Mouse (Mus musculus): ENCODE results near the gene Hs1bp3. TPM values are rescaled to one million over a fixed set of nuclear protein-coding genes. Genes with fewer than 3 reads are reported as not detected.

Hs1bp3 gene
- 15.7 and 16.5 TPM in 2 replicates for polyA plus RNA-seq (2015; fragmentation: Nextera tagmentation; extraction: Ambion mirVana)

DNA sequence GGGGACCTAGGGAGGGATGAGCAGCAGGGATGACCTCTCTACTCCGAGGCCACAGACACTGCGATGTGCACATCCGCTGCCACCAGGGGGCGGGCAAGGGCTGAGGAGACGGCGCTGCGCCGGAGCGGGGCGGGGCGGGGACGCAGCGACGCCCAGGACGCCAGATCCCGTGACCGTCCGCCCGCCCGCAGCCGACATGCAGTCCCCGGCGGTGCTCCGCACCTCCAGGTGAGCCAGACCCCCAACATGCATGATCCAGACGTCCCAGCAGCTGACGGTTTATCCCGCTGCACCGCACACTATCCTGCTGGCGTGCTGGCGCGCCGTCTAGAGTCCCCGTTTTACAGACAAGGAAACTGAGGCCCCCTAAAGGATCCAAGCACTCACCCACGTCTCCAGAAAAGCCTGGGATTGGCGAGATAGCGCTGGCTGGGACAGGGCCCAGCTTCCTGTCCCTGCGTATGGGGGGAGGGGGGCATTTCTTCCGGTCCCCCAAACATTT is at the start of gene Hs1bp3:
Hs1bp3 (plus strand) TSS at position 163 of the 502 bp plus-strand sequence.
- H3K4me3 ChIP-seq (replicated peaks; ENCODE audit: low read length): peak within 1 kb of the TSS; percentile 67
- H3K4me1 ChIP-seq (ENCODE audit: control insufficient read depth, insufficient read depth, low read length): peaks cover 3% of the 10 kb centered on the region; the same call in 1 of the 2 replicates
- peak; percentile 84 for ATAC-seq (ENCODE audit: insufficient read depth, low FRiP score)
- H3K27ac ChIP-seq (ENCODE audit: low read length): no peak within 1 kb of the TSS
- H3K4me2 ChIP-seq (ENCODE audit: low read depth, low read length): peak within 1 kb of the TSS; percentile 86
- H3K27me3 ChIP-seq (ENCODE audit: control insufficient read depth, insufficient read depth, low read length): peaks cover 5% of the 10 kb centered on the region; the same call in 1 of the 2 replicates
- under 1% methylated on average over 38 of the region's 38 CpGs for WGBS
- peak within 1 kb of the TSS; percentile 79 for H3K9ac ChIP-seq (ENCODE audit: low read length)
- H3K36me3 ChIP-seq (ENCODE audit: control insufficient read depth, insufficient read depth, low read length): no peaks in the 10 kb centered on the region
- no peaks in the 10 kb centered on the region for H3K9me3 ChIP-seq (replicated peaks; ENCODE audit: control insufficient read depth, low read length)

DNA sequence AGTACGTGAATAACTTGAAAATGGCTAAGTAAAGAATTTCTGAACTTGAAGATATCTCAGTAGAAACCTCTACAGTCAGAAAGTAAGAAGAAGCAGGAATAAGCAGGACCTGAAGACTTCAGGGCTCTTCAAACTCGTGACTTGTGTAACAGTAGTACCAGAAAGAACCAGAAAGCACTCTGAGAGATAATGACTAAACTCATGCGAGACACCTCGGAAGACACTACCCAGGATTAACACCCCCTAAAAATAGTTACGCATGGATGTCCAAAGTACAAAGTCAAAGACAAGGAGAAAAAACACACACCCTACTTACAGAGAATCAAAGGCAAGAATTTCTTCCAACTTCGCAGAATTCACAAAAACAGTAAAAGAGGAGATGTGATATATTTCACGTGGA is 46.9 kb upstream of the Hs1bp3 start:
- no peak for ATAC-seq (ENCODE audit: insufficient read depth, low FRiP score)
- Histone ChIP-seq H3K27ac (ENCODE audit: low read length) (no peak overlapping the region), H3K4me2 (ENCODE audit: low read depth, low read length) (no peak overlapping the region), H3K36me3 (ENCODE audit: control insufficient read depth, insufficient read depth, low read length) (no peaks in the 10 kb centered on the region), H3K27me3 (ENCODE audit: control insufficient read depth, insufficient read depth, low read length) (no peaks in the 10 kb centered on the region), H3K9me3 (replicated peaks; ENCODE audit: control insufficient read depth, low read length) (no peaks in the 10 kb centered on the region), H3K4me1 (ENCODE audit: control insufficient read depth, insufficient read depth, low read length) (no peaks in the 10 kb centered on the region; the same call in 1 of the 2 replicates), H3K4me3 (replicated peaks; ENCODE audit: low read length) (no peak overlapping the region), H3K9ac (ENCODE audit: low read length) (no peak overlapping the region)
- 84% methylated on average over 7 of the region's 7 CpGs for WGBS

- Histone ChIP-seq H3K4me3 (replicated peaks; ENCODE audit: low read length) (no peak overlapping the region), H3K27me3 (ENCODE audit: control insufficient read depth, insufficient read depth, low read length) (no peaks in the 10 kb centered on the region), H3K4me2 (ENCODE audit: low read depth, low read length) (no peak overlapping the region), H3K4me1 (ENCODE audit: control insufficient read depth, insufficient read depth, low read length) (no peaks in the 10 kb centered on the region; the same call in 1 of the 2 replicates), H3K36me3 (ENCODE audit: control insufficient read depth, insufficient read depth, low read length) (no peaks in the 10 kb centered on the region), H3K9ac (ENCODE audit: low read length) (no peak overlapping the region), H3K27ac (ENCODE audit: low read length) (no peak overlapping the region), H3K9me3 (replicated peaks; ENCODE audit: control insufficient read depth, low read length) (no peaks in the 10 kb centered on the region)
- ATAC-seq (ENCODE audit: insufficient read depth, low FRiP score): no peak
- 92% methylated on average over 11 of the region's 11 CpGs for WGBS
Measured at GRCm38 (mm10) chr12:8269627-8270026, 43.6 kb upstream of the Hs1bp3 start.

GRCm38 (mm10) chr12:8271405-8271804 is 41.8 kb upstream of the Hs1bp3 start:
- no peak overlapping the region for H3K27ac ChIP-seq (ENCODE audit: low read length)
- no peaks in the 10 kb centered on the region for H3K27me3 ChIP-seq (ENCODE audit: control insufficient read depth, insufficient read depth, low read length)
- no peak overlapping the region for H3K4me2 ChIP-seq (ENCODE audit: low read depth, low read length)
- H3K4me3 ChIP-seq (replicated peaks; ENCODE audit: low read length): no peak overlapping the region
- no peaks in the 10 kb centered on the region for H3K36me3 ChIP-seq (ENCODE audit: control insufficient read depth, insufficient read depth, low read length)
- WGBS: 81% methylated on average over 2 of the region's 2 CpGs
- no peak overlapping the region for H3K9ac ChIP-seq (ENCODE audit: low read length)
- no peaks in the 10 kb centered on the region for H3K9me3 ChIP-seq (replicated peaks; ENCODE audit: control insufficient read depth, low read length)
- no peaks in the 10 kb centered on the region; the same call in 1 of the 2 replicates for H3K4me1 ChIP-seq (ENCODE audit: control insufficient read depth, insufficient read depth, low read length)
- no peak for ATAC-seq (ENCODE audit: insufficient read depth, low FRiP score)

- H3K4me1 ChIP-seq (ENCODE audit: control insufficient read depth, insufficient read depth, low read length): no peaks in the 10 kb centered on the region
- WGBS: 81% methylated on average over 6 of the region's 6 CpGs
- H3K36me3 ChIP-seq (ENCODE audit: control insufficient read depth, insufficient read depth, low read length): no peaks in the 10 kb centered on the region
- H3K27ac ChIP-seq (ENCODE audit: low read length): no peak overlapping the region
- H3K9ac ChIP-seq (ENCODE audit: low read length): no peak overlapping the region
- no peak overlapping the region for H3K4me3 ChIP-seq (replicated peaks; ENCODE audit: low read length)
- no peaks in the 10 kb centered on the region for H3K27me3 ChIP-seq (ENCODE audit: control insufficient read depth, insufficient read depth, low read length)
- no peak for ATAC-seq (ENCODE audit: insufficient read depth, low FRiP score)
- H3K4me2 ChIP-seq (ENCODE audit: low read depth, low read length): no peak overlapping the region
- no peaks in the 10 kb centered on the region for H3K9me3 ChIP-seq (replicated peaks; ENCODE audit: control insufficient read depth, low read length)
Measured at GRCm38 (mm10) chr12:8273471-8274171, 39.6 kb upstream of the Hs1bp3 start.

DNA sequence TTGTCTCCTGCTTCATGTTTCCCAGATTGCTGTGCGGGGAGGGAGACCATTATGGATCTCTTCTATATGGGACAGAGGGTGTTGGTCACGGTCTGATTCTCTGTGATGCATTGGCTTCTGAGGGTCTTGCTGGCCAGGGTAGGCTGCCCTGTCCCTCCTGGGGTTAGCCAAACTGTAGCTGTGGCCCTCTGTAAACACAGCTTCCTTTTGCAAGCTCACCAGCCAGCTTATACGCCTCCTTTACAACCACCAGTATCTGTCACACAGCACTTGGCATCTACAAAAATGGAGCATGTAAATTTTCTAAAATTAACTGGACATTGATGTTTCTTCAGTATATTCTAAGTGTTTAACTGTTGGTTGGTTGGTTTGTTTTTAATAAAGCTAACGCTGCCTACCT is 37.8 kb upstream of the Hs1bp3 start:
- Histone ChIP-seq H3K9ac (ENCODE audit: low read length) (no peak overlapping the region), H3K4me2 (ENCODE audit: low read depth, low read length) (no peak overlapping the region), H3K9me3 (replicated peaks; ENCODE audit: control insufficient read depth, low read length) (no peaks in the 10 kb centered on the region), H3K36me3 (ENCODE audit: control insufficient read depth, insufficient read depth, low read length) (no peaks in the 10 kb centered on the region), H3K27me3 (ENCODE audit: control insufficient read depth, insufficient read depth, low read length) (no peaks in the 10 kb centered on the region), H3K4me3 (replicated peaks; ENCODE audit: low read length) (no peak overlapping the region), H3K27ac (ENCODE audit: low read length) (no peak overlapping the region), H3K4me1 (ENCODE audit: control insufficient read depth, insufficient read depth, low read length) (no peaks in the 10 kb centered on the region)
- WGBS: 91% methylated on average over 4 of the region's 4 CpGs
- no peak for ATAC-seq (ENCODE audit: insufficient read depth, low FRiP score)

GRCm38 (mm10) chr12:8281225-8282017 is 31.8 kb upstream of the Hs1bp3 start:
- no peak for ATAC-seq (ENCODE audit: insufficient read depth, low FRiP score)
- Histone ChIP-seq H3K27me3 (ENCODE audit: control insufficient read depth, insufficient read depth, low read length) (no peaks in the 10 kb centered on the region), H3K4me1 (ENCODE audit: control insufficient read depth, insufficient read depth, low read length) (no peaks in the 10 kb centered on the region), H3K4me3 (replicated peaks; ENCODE audit: low read length) (no peak overlapping the region), H3K36me3 (ENCODE audit: control insufficient read depth, insufficient read depth, low read length) (0 out of 2 replicates have a peak, but pooled peaks cover 4% of the 10 kb centered on the region), H3K9ac (ENCODE audit: low read length) (no peak overlapping the region), H3K27ac (ENCODE audit: low read length) (no peak overlapping the region), H3K9me3 (replicated peaks; ENCODE audit: control insufficient read depth, low read length) (no peaks in the 10 kb centered on the region), H3K4me2 (ENCODE audit: low read depth, low read length) (no peak overlapping the region)
- 83% methylated on average over 15 of the region's 15 CpGs for WGBS

GRCm38 (mm10) chr12:8287970-8288369 is 25.3 kb upstream of the Hs1bp3 start:
- H3K4me3 ChIP-seq (replicated peaks; ENCODE audit: low read length): no peak overlapping the region
- no peak for ATAC-seq (ENCODE audit: insufficient read depth, low FRiP score)
- H3K4me1 ChIP-seq (ENCODE audit: control insufficient read depth, insufficient read depth, low read length): no peaks in the 10 kb centered on the region
- H3K9ac ChIP-seq (ENCODE audit: low read length): no peak overlapping the region
- WGBS: 54% methylated on average over 3 of the region's 3 CpGs
- 0 out of 2 replicates have a peak, but pooled peaks cover 4% of the 10 kb centered on the region for H3K36me3 ChIP-seq (ENCODE audit: control insufficient read depth, insufficient read depth, low read length)
- H3K27ac ChIP-seq (ENCODE audit: low read length): no peak overlapping the region
- H3K27me3 ChIP-seq (ENCODE audit: control insufficient read depth, insufficient read depth, low read length): no peaks in the 10 kb centered on the region
- H3K4me2 ChIP-seq (ENCODE audit: low read depth, low read length): no peak overlapping the region
- no peaks in the 10 kb centered on the region for H3K9me3 ChIP-seq (replicated peaks; ENCODE audit: control insufficient read depth, low read length)

DNA sequence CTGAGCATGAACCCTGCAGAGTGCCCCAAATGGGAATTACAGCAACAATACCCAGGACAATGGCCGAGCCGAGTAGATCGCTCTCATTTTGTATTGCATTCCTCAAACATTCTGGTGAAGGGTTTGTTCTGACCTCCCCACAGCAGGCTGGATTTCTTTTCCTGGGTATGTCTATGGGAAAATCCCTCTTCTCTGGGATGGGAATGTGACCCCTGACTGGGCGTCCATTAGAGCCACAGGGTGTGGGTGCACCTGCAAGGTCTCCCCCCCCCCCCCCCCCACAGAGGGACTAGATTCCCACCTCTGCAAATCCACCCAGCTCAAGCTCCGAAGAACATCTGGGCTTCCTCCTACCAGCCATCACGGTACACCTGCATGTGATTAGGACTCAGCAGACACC is 24.1 kb upstream of the Hs1bp3 start:
- H3K9ac ChIP-seq (ENCODE audit: low read length): no peak overlapping the region

More for the DNA sequence above, 24.1 kb upstream of the Hs1bp3 start:
- no peak for ATAC-seq (ENCODE audit: insufficient read depth, low FRiP score)
- Histone ChIP-seq H3K27ac (ENCODE audit: low read length) (no peak overlapping the region), H3K4me3 (replicated peaks; ENCODE audit: low read length) (no peak overlapping the region), H3K36me3 (ENCODE audit: control insufficient read depth, insufficient read depth, low read length) (0 out of 2 replicates have a peak, but pooled peaks cover 4% of the 10 kb centered on the region), H3K27me3 (ENCODE audit: control insufficient read depth, insufficient read depth, low read length) (no peaks in the 10 kb centered on the region), H3K9me3 (replicated peaks; ENCODE audit: control insufficient read depth, low read length) (no peaks in the 10 kb centered on the region), H3K4me2 (ENCODE audit: low read depth, low read length) (no peak overlapping the region), H3K4me1 (ENCODE audit: control insufficient read depth, insufficient read depth, low read length) (no peaks in the 10 kb centered on the region)
- 79% methylated on average over 6 of the region's 6 CpGs for WGBS

All from stomach, embryonic 16.5 days (tissue).